Mouse (Mus musculus) MEL-GATA-1-ER (cell line): ENCODE measurements at regions not wholly inside any gene's neighbourhood (a gene's known extent, or its start where the extent isn't known, plus 50 kb on each side); places are given as distances from the start of the nearest gene placed in this dataset.
A peak's percentile ranks its signal among the peaks of the same experiment; 100 is the strongest.

Experiments used
- DNase-seq: peaks from one replicate; pipeline ENCODE4 v3.0.0-alpha.2; 2012; ENCODE audit warnings: low read depth; ENCODE audit errors: extremely low read depth

GRCm38 (mm10) chr13:33558927-33559326 lies 74.3 kb downstream of the Serpinb9g start:
- DNase-seq = no peak

GRCm38 (mm10) chr13:33559719-33560118 lies 75.1 kb downstream of the Serpinb9g start:
- peak; percentile 62 for DNase-seq

GRCm38 (mm10) chr13:33561625-33562024 lies 77.0 kb downstream of the Serpinb9g start:
- DNase-seq = no peak

- no peak for DNase-seq
These were observed 78.3 kb downstream of the Serpinb9g start for GRCm38 (mm10) chr13:33562928-33563327.

- no peak for DNase-seq
These were observed 78.8 kb downstream of the Serpinb9g start for GRCm38 (mm10) chr13:33563366-33563765.

GRCm38 (mm10) chr13:33567915-33568314 lies 83.3 kb downstream of the Serpinb9g start:
- DNase-seq = no peak

- peak; percentile 97 for DNase-seq
These were observed 84.7 kb downstream of the Serpinb9g start for GRCm38 (mm10) chr13:33569318-33569717.

GRCm38 (mm10) chr13:33570836-33571235 lies 86.2 kb downstream of the Serpinb9g start:
- no peak for DNase-seq

GRCm38 (mm10) chr13:33586065-33586464 lies 75.1 kb upstream of the Serpinb6d start:
- no peak for DNase-seq
